Mouse (Mus musculus): ENCODE results near the gene Htra1.

The Htra1 gene

DNA sequence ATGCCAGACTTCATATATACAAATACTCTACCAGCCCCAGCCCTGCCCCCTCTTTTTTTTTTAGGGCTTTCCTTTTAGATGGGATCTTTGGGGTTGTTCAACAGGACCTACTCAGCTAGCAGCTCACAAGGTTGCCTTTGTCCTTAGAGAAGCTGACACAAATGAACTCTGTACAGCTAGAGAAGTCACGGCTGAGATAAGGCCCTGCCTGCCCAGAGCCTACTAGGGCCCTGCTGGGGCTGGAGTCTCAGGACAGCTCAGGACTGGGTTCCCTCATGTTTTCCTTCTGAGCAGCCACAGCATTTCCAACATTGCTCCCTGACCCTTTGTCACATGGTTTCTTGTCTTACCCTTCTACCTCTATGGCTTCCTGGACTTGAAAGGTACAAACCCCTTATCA lies 91.6 kb downstream of the Htra1 start:
- no peak for DNase-seq

DNA sequence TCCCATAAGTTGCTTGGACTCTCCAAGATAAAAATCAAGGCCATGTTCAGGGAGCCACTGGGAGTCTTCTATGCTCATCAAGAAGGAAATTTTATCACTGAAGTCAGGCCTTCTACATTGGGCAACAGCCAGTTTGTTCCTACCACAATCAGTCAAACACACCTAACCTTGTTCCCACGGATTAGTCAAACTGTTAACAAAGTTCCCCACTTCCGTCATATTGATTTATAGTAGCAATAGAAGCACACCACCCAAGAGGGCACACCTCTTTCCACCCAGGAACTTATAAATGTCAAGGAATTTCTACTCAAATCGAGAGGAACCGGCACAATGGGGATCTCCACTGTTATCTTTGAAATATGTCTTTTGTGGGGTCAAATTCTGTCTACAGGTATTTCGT lies 95.8 kb downstream of the Htra1 start, which contains the start of gene Dmbt1:
Dmbt1 (plus strand) TSS at position 299 of the 400 bp plus-strand sequence.
- no peak for DNase-seq
